Mouse (Mus musculus) midbrain, embryonic 14.5 days (tissue): ENCODE data around the gene Tmem39a. TPM values are rescaled to one million over a fixed set of nuclear protein-coding genes. Genes with fewer than 3 reads are reported as not detected.

Experiments used
- ATAC-seq: fragments of 200-750 bp; cut with Nextera tagmentation; 2 replicates; pipeline ENCODE4 v1.8.0; 2017; ENCODE audit warnings: moderate number of reproducible peaks, moderate library complexity; ENCODE audit not compliant: low FRiP score, low TSS enrichment
- DNase-seq: peaks from one replicate; pipeline ENCODE4 v3.0.0-alpha.2; 2015
- H3K27ac ChIP-seq: fragments of 300-500 bp; sonication (generic); replicated peaks from 2 replicates; pipeline ENCODE4 v1.5.1; 2014; ENCODE audit warnings: mild to moderate bottlenecking, low read depth, low read length, moderate library complexity
- H3K27me3 ChIP-seq: fragments of 300-500 bp; sonication (generic); 2 replicates; pipeline ENCODE4 v1.6.1; 2014; ENCODE audit warnings: low read length, control low read depth, mixed read lengths; ENCODE audit not compliant: control insufficient read depth, insufficient read depth
- H3K36me3 ChIP-seq: fragments of 300-500 bp; sonication (generic); 2 replicates; pipeline ENCODE4 v1.6.1; 2014; ENCODE audit warnings: low read length, control low read depth; ENCODE audit not compliant: control insufficient read depth, insufficient read depth
- H3K4me1 ChIP-seq: fragments of 300-500 bp; sonication (generic); 2 replicates; pipeline ENCODE4 v1.6.1; 2014; ENCODE audit warnings: mild to moderate bottlenecking, antibody characterized with exemption, low read length, control low read depth; ENCODE audit not compliant: control insufficient read depth, insufficient read depth
- H3K4me2 ChIP-seq: fragments of 300-500 bp; sonication (generic); 2 replicates; pipeline ENCODE4 v1.6.1; 2014; ENCODE audit warnings: mild to moderate bottlenecking, low read length, moderate library complexity
- H3K4me3 ChIP-seq: fragments of 300-500 bp; sonication (generic); replicated peaks from 2 replicates; pipeline ENCODE4 v1.5.1; 2014; ENCODE audit warnings: low read depth, low read length
- H3K9ac ChIP-seq: fragments of 300-500 bp; sonication (generic); replicated peaks from 2 replicates; pipeline ENCODE4 v1.6.1; 2014; ENCODE audit warnings: mild to moderate bottlenecking, low read length, moderate library complexity
- H3K9me3 ChIP-seq: fragments of 300-500 bp; sonication (generic); 2 replicates; pipeline ENCODE4 v1.6.1; 2016; ENCODE audit warnings: low read length, control low read depth, mixed read lengths; ENCODE audit not compliant: control insufficient read depth
- WGBS: fragments of 180-500 bp; shearing (Covaris S2); extraction: QIAGEN DNeasy Blood & Tissue Kit; methylation state at CpG from one replicate; pipeline ENCODE4 v1.1.7; 2014; 5-methylcytosine and 5-hydroxymethylcytosine counted together
- polyA plus RNA-seq: library from polyadenylated mRNA; unstranded; fragments of >200 nt; fragmentation: Nextera tagmentation; extraction: Ambion mirVana; gene quantifications from 2 replicates; pipeline ENCODE4 v1.2.1, GENCODE M21; 2014

Tmem39a gene
- polyA plus RNA-seq, 1 experiment from 2014 or later: 38.6 TPM

DNA sequence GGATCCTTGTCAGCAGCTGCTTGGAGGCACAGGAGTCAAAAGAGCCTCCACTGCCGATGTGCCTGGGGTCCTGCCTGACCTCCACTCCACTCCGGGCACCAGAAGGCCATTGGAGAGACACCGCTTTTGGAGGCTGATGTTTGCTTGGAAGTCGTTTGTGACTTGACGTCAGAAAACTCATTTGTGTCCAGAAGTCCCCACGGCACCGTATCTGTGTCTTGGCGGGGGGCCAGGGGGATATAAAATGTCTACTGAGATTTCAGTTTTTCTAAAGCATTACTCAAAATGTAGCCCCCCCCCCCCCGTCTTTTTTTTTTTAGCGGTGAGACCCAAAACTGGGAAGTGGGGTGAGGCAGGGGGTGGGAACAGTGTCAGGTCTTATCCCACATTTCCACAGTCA, 78.6 kb downstream of the Tmem39a start:
- no peak for DNase-seq
- H3K27me3 ChIP-seq: no peaks in the 10 kb centered on the region
- no peaks in the 10 kb centered on the region for H3K36me3 ChIP-seq
- H3K4me3 ChIP-seq: no peak overlapping the region
- no peak overlapping the region for H3K9ac ChIP-seq
- H3K27ac ChIP-seq: no peak overlapping the region
- no peaks in the 10 kb centered on the region for H3K4me1 ChIP-seq
- H3K9me3 ChIP-seq: no peaks in the 10 kb centered on the region
- H3K4me2 ChIP-seq: no peak overlapping the region
- WGBS: 85% methylated on average over 10 of the region's 10 CpGs
- no peak for ATAC-seq

Other genes with a start within 250 kb of the Tmem39a start
- gene Maats1, start 216.6 kb upstream of the Tmem39a start, polyA plus RNA-seq: 0.51 and 1.0 TPM in 2 replicates
- gene Cox17, start 211.7 kb upstream of the Tmem39a start, polyA plus RNA-seq: 83.8 and 88.1 TPM in 2 replicates
- gene Gm21987, start 211.7 kb upstream of the Tmem39a start, polyA plus RNA-seq: not detected in 2 replicates
- 0.51 TPM in 2 replicates for gene Popdc2, start 196.5 kb upstream of the Tmem39a start, polyA plus RNA-seq
- gene Pla1a, start 125.6 kb upstream of the Tmem39a start, polyA plus RNA-seq: 0.26 and 0.38 TPM in 2 replicates
- gene Adprh, start 106.0 kb upstream of the Tmem39a start, polyA plus RNA-seq: 139 and 158 TPM in 2 replicates
- 0.35 and 0.93 TPM in 2 replicates for gene Cd80, start 103.1 kb upstream of the Tmem39a start, polyA plus RNA-seq
- 28.5 and 28.9 TPM in 2 replicates for gene Timmdc1, start 36.0 kb upstream of the Tmem39a start, polyA plus RNA-seq
- 49.0 and 62.8 TPM in 2 replicates for gene Poglut1, start 8.4 kb upstream of the Tmem39a start, polyA plus RNA-seq
- 2.0 and 6.3 TPM in 2 replicates for gene Arhgap31, start 154.6 kb downstream of the Tmem39a start, polyA plus RNA-seq
- 29.6 and 31.9 TPM in 2 replicates for gene B4galt4, start 183.6 kb downstream of the Tmem39a start, polyA plus RNA-seq
- gene Upk1b, start 241.6 kb downstream of the Tmem39a start, polyA plus RNA-seq: 0.36 TPM in 1 of 2 replicates, not detected in the other